Mouse (Mus musculus): ENCODE data around the gene Snrpa. TPM values are rescaled to one million over a fixed set of nuclear protein-coding genes. Genes with fewer than 3 reads are reported as not detected.
A peak's percentile ranks its signal among the peaks of the same experiment; 100 is the strongest.

Gene Snrpa
- polyA plus RNA-seq, 1 experiment from 2014 or later: 165 TPM

- no peak for DNase-seq (ENCODE audit: low spot score)
These were observed 7.8 kb upstream of the Snrpa start for GRCm38 (mm10) chr7:27203730-27204449.

GRCm38 (mm10) chr7:27198779-27199178 is 2.7 kb upstream of the Snrpa start:
- DNase-seq (ENCODE audit: low spot score): no peak

- no peak for DNase-seq (ENCODE audit: low spot score)
These were observed 2.3 kb upstream of the Snrpa start for GRCm38 (mm10) chr7:27198355-27198754.

- DNase-seq (ENCODE audit: low spot score): no peak
These were observed 1.6 kb upstream of the Snrpa start for GRCm38 (mm10) chr7:27197634-27198033.

GRCm38 (mm10) chr7:27197136-27197535 is 1.1 kb upstream of the Snrpa start:
- DNase-seq (ENCODE audit: low spot score): no peak

- DNase-seq (ENCODE audit: low spot score): no peak
These were observed 2.3 kb downstream of the Snrpa start for GRCm38 (mm10) chr7:27193731-27194130.

GRCm38 (mm10) chr7:27192434-27192833 is 3.6 kb downstream of the Snrpa start:
- DNase-seq (ENCODE audit: low spot score): no peak

GRCm38 (mm10) chr7:27189271-27189931 is 6.7 kb downstream of the Snrpa start:
- no peak for DNase-seq (ENCODE audit: low spot score)

- DNase-seq (ENCODE audit: low spot score): no peak
These were observed 10.1 kb downstream of the Snrpa start for GRCm38 (mm10) chr7:27185986-27186385.

- peak; percentile 64 for DNase-seq (ENCODE audit: low spot score)
These were observed 11.1 kb downstream of the Snrpa start for GRCm38 (mm10) chr7:27184964-27185363.

- no peak for DNase-seq (ENCODE audit: low spot score)
These were observed 13.6 kb downstream of the Snrpa start for GRCm38 (mm10) chr7:27182498-27182897.

GRCm38 (mm10) chr7:27180837-27181695 is 15.0 kb downstream of the Snrpa start, which contains the start of the genes Gm21983 and Mia:
Gene Gm21983 (minus strand): TSS chr7:27181086.
Gene Mia (minus strand): TSS chr7:27181157.
- DNase-seq (ENCODE audit: low spot score): no peak

GRCm38 (mm10) chr7:27180036-27180435 is 16.0 kb downstream of the Snrpa start:
- no peak for DNase-seq (ENCODE audit: low spot score)

- no peak for DNase-seq (ENCODE audit: low spot score)
These were observed 16.7 kb downstream of the Snrpa start for GRCm38 (mm10) chr7:27179217-27179918.

- peak; percentile 99 for DNase-seq (ENCODE audit: low spot score)
These were observed 17.5 kb downstream of the Snrpa start, which contains the start of gene Rab4b for GRCm38 (mm10) chr7:27178324-27179216. Gene Rab4b (minus strand): TSS chr7:27178896.

GRCm38 (mm10) chr7:27177942-27178323 is 18.1 kb downstream of the Snrpa start:
- no peak for DNase-seq (ENCODE audit: low spot score)

- DNase-seq (ENCODE audit: low spot score): no peak
These were observed 21.2 kb downstream of the Snrpa start for GRCm38 (mm10) chr7:27174896-27175295.

GRCm38 (mm10) chr7:27174496-27174895 is 21.6 kb downstream of the Snrpa start:
- no peak for DNase-seq (ENCODE audit: low spot score)

GRCm38 (mm10) chr7:27170981-27171380 is 25.1 kb downstream of the Snrpa start:
- no peak for DNase-seq (ENCODE audit: low spot score)

- DNase-seq (ENCODE audit: low spot score): no peak
These were observed 27.7 kb downstream of the Snrpa start for GRCm38 (mm10) chr7:27168371-27168770.
